Mouse (Mus musculus) olfactory bulb, adult 2 months (tissue): ENCODE data around the gene Rab24. TPM values are rescaled to one million over a fixed set of nuclear protein-coding genes. Genes with fewer than 3 reads are reported as not detected.
A peak's percentile ranks its signal among the peaks of the same experiment; 100 is the strongest.

Experiments used
- H3K27ac ChIP-seq: fragments of 200-500 bp; 2 replicates; pipeline ENCODE4 v1.5.1; 2012; ENCODE audit warnings: low read depth, low read length; ENCODE audit not compliant: insufficient read depth
- H3K4me1 ChIP-seq: fragments of 200-500 bp; 2 replicates; pipeline ENCODE4 v1.6.1; 2012; ENCODE audit warnings: low read length; ENCODE audit not compliant: control insufficient read depth, insufficient read depth
- H3K4me3 ChIP-seq: fragments of 200-500 bp; 2 replicates; pipeline ENCODE4 v1.5.1; 2012; ENCODE audit warnings: mild to moderate bottlenecking, low read depth, low read length, moderate library complexity; ENCODE audit not compliant: insufficient read depth
- CTCF ChIP-seq: fragments of 200-500 bp; IDR thresholded peaks from 2 replicates; pipeline ENCODE4 v1.5.1; 2012; ENCODE audit warnings: low read depth, mild to moderate bottlenecking, low read length, moderate library complexity; ENCODE audit not compliant: insufficient read depth
- POLR2A ChIP-seq: fragments of 200-500 bp; IDR thresholded peaks from 2 replicates; pipeline ENCODE4 v1.6.1; 2012; ENCODE audit warnings: mild to moderate bottlenecking, low read depth, low read length, moderate library complexity; ENCODE audit not compliant: insufficient read depth
- WGBS: fragments of 180-500 bp; shearing (Covaris S2); methylation state at CpG from one replicate; pipeline ENCODE4 v1.1.7; 2018; 5-methylcytosine and 5-hydroxymethylcytosine counted together
- polyA plus RNA-seq: library from polyadenylated mRNA; stranded (reverse); fragments of >200 nt; gene quantifications from 2 replicates; pipeline ENCODE4 v1.2.4, GENCODE M21; 2012; ENCODE audit warnings: low replicate concordance; ENCODE audit not compliant: missing spikeins, insufficient read depth, insufficient read length

Gene Rab24
- polyA plus RNA-seq, 1 experiment: not detected

DNA sequence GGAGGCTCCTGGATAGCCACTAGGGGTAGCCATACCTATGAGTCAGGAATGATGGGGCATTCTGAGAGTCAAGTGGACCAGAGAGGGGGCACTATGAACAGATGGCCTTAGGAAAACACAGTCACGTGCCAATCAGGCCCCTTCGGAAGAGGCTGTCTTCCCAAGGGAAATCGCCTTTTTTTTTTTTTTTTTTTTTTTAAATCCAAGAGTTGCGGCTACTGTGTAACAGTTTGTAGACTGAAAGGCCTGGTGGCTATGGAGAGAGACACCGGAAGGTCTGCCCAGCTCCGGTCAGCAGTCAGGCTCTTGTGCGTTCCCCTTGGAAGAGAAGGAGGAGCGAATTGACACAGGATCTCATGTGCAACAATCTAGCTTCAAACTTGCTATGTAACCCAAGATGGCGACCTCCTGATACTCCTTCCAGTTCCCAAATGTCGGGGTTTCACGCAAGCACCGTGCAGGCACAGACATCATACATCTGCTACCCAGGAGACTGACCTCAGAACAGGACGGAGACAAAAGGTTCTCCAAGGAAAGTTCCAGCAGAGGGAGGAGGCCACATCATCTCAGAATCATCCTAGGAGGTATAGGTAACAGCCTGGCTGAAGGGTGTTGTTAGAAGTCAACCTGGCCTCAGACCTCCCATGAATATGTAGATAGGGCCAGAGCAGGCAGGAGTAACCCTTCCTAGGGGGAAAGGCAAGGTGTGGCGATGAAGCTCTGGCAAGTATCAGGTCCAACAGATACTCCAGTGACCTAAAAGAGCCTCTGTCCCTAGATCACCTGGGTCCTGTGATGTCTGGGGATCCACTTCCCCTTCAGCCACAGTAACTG is 9.0 kb upstream of the Rab24 start:
- 61% methylated on average over 14 of the region's 14 CpGs for WGBS
- H3K4me1 ChIP-seq: peaks cover 19% of the 10 kb centered on the region
- peak overlapping the region; percentile 74 for H3K4me3 ChIP-seq
- TF ChIP-seq POLR2A (no peak), CTCF (no peak)
- no peak overlapping the region for H3K27ac ChIP-seq

- H3K27ac ChIP-seq: no peak within 1 kb of the TSS
- H3K4me1 ChIP-seq: peaks cover 19% of the 10 kb centered on the region
- H3K4me3 ChIP-seq: peak within 1 kb of the TSS; percentile 74
- under 1% methylated on average over 82 of the region's 82 CpGs for WGBS
- TF ChIP-seq CTCF: no peak
- TF ChIP-seq POLR2A: no peak
Observed at GRCm38 (mm10) chr13:55329683-55330566, 8.2 kb upstream of the Rab24 start, which contains the start of gene Mxd3. TSS of gene Mxd3 (minus strand) at chr13:55329823.

DNA sequence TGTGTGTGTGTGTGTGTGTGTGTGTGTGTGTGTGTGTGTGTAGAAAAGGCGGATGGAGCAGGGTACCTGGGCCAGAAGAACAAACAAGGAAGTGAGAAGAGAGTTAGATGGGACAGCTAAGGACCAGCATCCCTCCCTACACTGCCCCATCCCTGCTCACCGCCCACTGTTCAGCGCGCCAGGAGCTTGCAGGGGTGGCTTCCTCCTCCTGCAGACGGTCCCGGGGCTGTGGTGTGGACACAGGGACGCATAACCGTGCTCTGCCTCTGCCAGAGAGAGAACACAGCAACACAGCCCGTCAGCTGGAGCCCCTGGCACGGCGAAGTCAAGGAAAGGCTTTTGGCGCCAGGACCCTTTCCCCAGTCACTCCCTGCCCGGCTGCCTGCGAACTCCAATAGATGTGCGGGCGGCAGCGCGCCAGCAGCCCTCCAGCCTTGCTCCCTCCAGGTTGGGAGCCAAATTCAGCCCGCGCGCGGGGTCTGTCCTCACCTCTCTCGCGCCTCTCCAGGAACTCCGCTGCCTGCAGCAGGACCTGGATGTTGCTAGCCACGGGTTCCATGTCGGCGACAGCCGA is 7.5 kb upstream of the Rab24 start:
- Histone ChIP-seq H3K4me1 (peaks cover 19% of the 10 kb centered on the region), H3K27ac (no peak overlapping the region), H3K4me3 (peak overlapping the region; percentile 45)
- no peak for TF ChIP-seq CTCF
- no peak for TF ChIP-seq POLR2A
- WGBS: 1% methylated on average over 28 of the region's 29 CpGs

- Histone ChIP-seq H3K27ac (no peak overlapping the region), H3K4me3 (no peak overlapping the region), H3K4me1 (peaks cover 19% of the 10 kb centered on the region)
- WGBS: 75% methylated on average over 4 of the region's 4 CpGs
- TF ChIP-seq CTCF (no peak), POLR2A (no peak)
Observed at GRCm38 (mm10) chr13:55328641-55329040, 6.9 kb upstream of the Rab24 start.

- no peak overlapping the region for H3K4me3 ChIP-seq
- WGBS: 84% methylated on average over 6 of the region's 6 CpGs
- TF ChIP-seq CTCF (no peak), POLR2A (no peak)
- H3K4me1 ChIP-seq: peaks cover 21% of the 10 kb centered on the region
- H3K27ac ChIP-seq: no peak overlapping the region
Observed at GRCm38 (mm10) chr13:55328171-55328570, 6.4 kb upstream of the Rab24 start.

- Histone ChIP-seq H3K27ac (peak overlapping the region; percentile 9; the same call in 1 of the 2 replicates), H3K4me1 (peaks cover 25% of the 10 kb centered on the region), H3K4me3 (no peak overlapping the region)
- TF ChIP-seq CTCF: peak; percentile 83
- TF ChIP-seq POLR2A: no peak
- 1% methylated on average over 8 of the region's 8 CpGs for WGBS
Observed at GRCm38 (mm10) chr13:55327633-55328032, 5.9 kb upstream of the Rab24 start.

GRCm38 (mm10) chr13:55327169-55327568 is 5.4 kb upstream of the Rab24 start:
- Histone ChIP-seq H3K4me3 (no peak overlapping the region), H3K27ac (peak overlapping the region; percentile 9), H3K4me1 (peaks cover 27% of the 10 kb centered on the region)
- 41% methylated on average over 4 of the region's 4 CpGs for WGBS
- TF ChIP-seq CTCF (no peak), POLR2A (no peak)

DNA sequence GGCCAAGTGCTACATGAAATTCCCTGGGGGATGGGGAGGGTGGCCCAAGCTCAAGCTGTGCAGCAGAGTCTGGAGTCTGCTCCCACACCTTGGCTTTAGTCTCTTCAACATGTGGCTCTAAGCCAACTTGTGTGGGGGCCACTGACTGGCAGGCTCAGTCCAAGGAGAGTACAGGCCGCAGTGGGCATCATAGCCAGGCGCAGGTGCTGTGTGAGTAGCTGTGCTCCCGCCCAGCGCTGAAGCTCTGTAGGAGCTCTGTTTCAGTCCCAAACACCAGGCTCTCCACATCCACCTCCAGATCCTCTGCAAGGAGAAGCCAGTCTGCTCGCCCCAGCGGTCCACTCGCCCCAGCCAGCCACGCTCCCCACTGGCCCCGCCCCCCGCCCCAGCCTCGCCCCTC is 3.9 kb upstream of the Rab24 start:
- 77% methylated on average over 11 of the region's 11 CpGs for WGBS
- no peak for TF ChIP-seq CTCF
- TF ChIP-seq POLR2A: no peak
- H3K27ac ChIP-seq: no peak overlapping the region
- H3K4me1 ChIP-seq: peaks cover 27% of the 10 kb centered on the region
- H3K4me3 ChIP-seq: no peak overlapping the region
